18 mouse cellular contexts compared by ENCODE assay signal in genomic region chr5:91818800-91819199, GRCm38 (mm10).
DNase-seq lines count a peak whose midpoint lies in the region; ATAC-seq lines count a peak whose summit lies in the region.
"Had no signal": no experiment of that assay in that cellular context is flagged by ENCODE, and none has a peak within 500 bp of the region (broad histone marks: within the 10 kb centered on the region; RNA-seq: fewer than 3 reads in every experiment).

No protein-coding gene starts in this region.

- H3K9me3 ChIP-seq in forebrain, embryonic 13.5 days (replicated peaks), result no peaks in the 10 kb centered on the region
- no peaks in the 10 kb centered on the region for H3K9me3 ChIP-seq in midbrain, embryonic 13.5 days
- H3K9me3 ChIP-seq: embryonic facial prominence, embryonic 12.5 days; intestine, embryonic 15.5 days; limb, embryonic 12.5 days; liver, embryonic 15.5 days had no signal

- 6% methylated on average over 12 of the region's 12 CpGs for whole genome bisulfite sequencing in forebrain, embryonic 13.5 days
- WGBS in midbrain, embryonic 13.5 days, result 10% methylated on average over 12 of the region's 12 CpGs

- ATAC-seq in forebrain, embryonic 13.5 days, result peak; percentile 76
- peak; percentile 86 for ATAC-seq in midbrain, embryonic 13.5 days
- ATAC-seq: intestine, embryonic 15.5 days had no signal

- no peaks in the 10 kb centered on the region for H3K27me3 ChIP-seq in forebrain, embryonic 13.5 days
- 0 out of 2 replicates have a peak, but pooled peaks cover 2% of the 10 kb centered on the region for H3K27me3 ChIP-seq in midbrain, embryonic 13.5 days
- H3K27me3 ChIP-seq: CH12.LX; embryonic facial prominence, embryonic 12.5 days; intestine, embryonic 15.5 days; limb, embryonic 12.5 days; liver, embryonic 15.5 days had no signal

- H3K36me3 ChIP-seq in forebrain, embryonic 13.5 days (ENCODE audit: poor library complexity, severe bottlenecking), result no peaks in the 10 kb centered on the region
- H3K36me3 ChIP-seq in midbrain, embryonic 13.5 days, result no peaks in the 10 kb centered on the region
- H3K36me3 ChIP-seq: embryonic facial prominence, embryonic 12.5 days; intestine, embryonic 15.5 days; limb, embryonic 12.5 days; liver, embryonic 15.5 days had no signal

- peak overlapping the region; percentile 44 for H3K4me2 ChIP-seq in forebrain, embryonic 13.5 days
- H3K4me2 ChIP-seq in midbrain, embryonic 13.5 days (replicated peaks), result peak overlapping the region; percentile 35; the same call in 1 of the 2 replicates
- H3K4me2 ChIP-seq: embryonic facial prominence, embryonic 12.5 days; intestine, embryonic 15.5 days; limb, embryonic 12.5 days; liver, embryonic 15.5 days had no signal

- no peak overlapping the region for H3K4me3 ChIP-seq in forebrain, embryonic 13.5 days
- H3K4me3 ChIP-seq in midbrain, embryonic 13.5 days (replicated peaks), result no peak overlapping the region
- H3K4me3 ChIP-seq: embryonic facial prominence, embryonic 12.5 days; intestine, embryonic 15.5 days; limb, embryonic 12.5 days; liver, embryonic 15.5 days had no signal

- peaks cover 11% of the 10 kb centered on the region for H3K4me1 ChIP-seq in forebrain, embryonic 13.5 days
- peaks cover 13% of the 10 kb centered on the region for H3K4me1 ChIP-seq in midbrain, embryonic 13.5 days (replicated peaks)
- H3K4me1 ChIP-seq: intestine, embryonic 15.5 days; liver, embryonic 15.5 days had no signal

- 0 out of 2 replicates have a peak overlapping the region, but pooled peaks have one; percentile 0 for H3K9ac ChIP-seq in forebrain, embryonic 13.5 days
- H3K9ac ChIP-seq in midbrain, embryonic 13.5 days (replicated peaks), result peak overlapping the region; percentile 37; the same call in 1 of the 2 replicates
- H3K9ac ChIP-seq: embryonic facial prominence, embryonic 12.5 days; intestine, embryonic 15.5 days; limb, embryonic 12.5 days; liver, embryonic 15.5 days had no signal

- H3K27ac ChIP-seq in forebrain, embryonic 13.5 days, result no peak overlapping the region
- peak overlapping the region; percentile 69 for H3K27ac ChIP-seq in midbrain, embryonic 13.5 days
- H3K27ac ChIP-seq: embryonic facial prominence, embryonic 12.5 days; intestine, embryonic 15.5 days; limb, embryonic 12.5 days; liver, embryonic 15.5 days had no signal

- intact Hi-C loops in left cerebral cortex, postnatal 4 days (cut with DNase I), result no loop called here
- intact Hi-C loops in left cerebral cortex, postnatal 10 days (cut with DNase I), result no loop called here

- peak; percentile 41 for DNase-seq in left cerebral cortex, postnatal 4 days
- no peak for DNase-seq in left cerebral cortex, postnatal 10 days (ENCODE audit: extremely low spot score in 1 of 2, low spot score in 2 of 2)
- no peak for DNase-seq in kidney, postnatal 25 days
- no peak for DNase-seq in thymus, postnatal 14 days
- DNase-seq in lung, postnatal 10 days, result no peak
- DNase-seq: adrenal gland, adult 8-10 months; cerebellum, adult 9-10 months; heart, adult 18-20 months; kidney, postnatal 10 days; right cerebral cortex, postnatal 4 days; thymus, adult 2 months had no signal
